Mouse (Mus musculus) CH12.LX (cell line): ENCODE results near the gene Pou3f1.

Experiments
- BHLHE40 ChIP-seq: IDR thresholded peaks from 2 replicates; pipeline ENCODE4 v1.6.1; 2011; ENCODE audit warnings: mild to moderate bottlenecking, low read depth, low read length, improper control_type of control experiment
- CTCF ChIP-seq, 2 experiments: IDR thresholded peaks in 1 of 2; conservative IDR thresholded peaks in 1 of 2; 2 replicates each; pipeline ENCODE4 v1.5.1; 2011 to 2012; ENCODE audit warnings: low read depth in 2 of 2, low read length in 2 of 2, improper control_type of control experiment in 1 of 2, inconsistent platforms in 1 of 2, mild to moderate bottlenecking in 1 of 2, moderate library complexity in 1 of 2
- EP300 ChIP-seq: IDR thresholded peaks from 2 replicates; pipeline ENCODE4 v1.6.1; 2011; ENCODE audit warnings: low read length, improper control_type of control experiment
- MAX ChIP-seq: IDR thresholded peaks from 2 replicates; pipeline ENCODE4 v1.6.1; 2011; ENCODE audit warnings: low read length, improper control_type of control experiment
- MXI1 ChIP-seq: IDR thresholded peaks from 2 replicates; pipeline ENCODE4 v1.6.1; 2011; ENCODE audit warnings: mild to moderate bottlenecking, low read depth, low read length, improper control_type of control experiment
- NELFE ChIP-seq: IDR thresholded peaks from 2 replicates; pipeline ENCODE4 v1.6.1; 2011; ENCODE audit warnings: low read depth, low read length, improper control_type of control experiment
- NRF1 ChIP-seq: IDR thresholded peaks from 2 replicates; pipeline ENCODE4 v1.6.1; 2014; ENCODE audit warnings: low read depth, mild to moderate bottlenecking, inconsistent platforms, low read length, improper control_type of control experiment, moderate library complexity
- POLR2A ChIP-seq: IDR thresholded peaks from 2 replicates; pipeline ENCODE4 v1.6.1; 2011; ENCODE audit warnings: low read depth, mild to moderate bottlenecking, improper control_type of control experiment, low read length
- RAD21 ChIP-seq: IDR thresholded peaks from 2 replicates; pipeline ENCODE4 v1.6.1; 2011; ENCODE audit warnings: low read depth, mild to moderate bottlenecking, low read length, improper control_type of control experiment, moderate library complexity
- RCOR1 ChIP-seq: conservative IDR thresholded peaks from 2 replicates; pipeline ENCODE4 v1.6.1; 2012; ENCODE audit warnings: low read depth, mild to moderate bottlenecking, inconsistent platforms, low read length, improper control_type of control experiment
- TCF12 ChIP-seq: IDR thresholded peaks from 2 replicates; pipeline ENCODE4 v1.6.1; 2014; ENCODE audit warnings: low read depth, mild to moderate bottlenecking, inconsistent platforms, low read length, improper control_type of control experiment
- UBTF ChIP-seq: IDR thresholded peaks from 2 replicates; pipeline ENCODE4 v1.6.1; 2012; ENCODE audit warnings: low read depth, mild to moderate bottlenecking, inconsistent platforms, low read length, improper control_type of control experiment, moderate library complexity
- USF2 ChIP-seq: conservative IDR thresholded peaks from 2 replicates; pipeline ENCODE4 v1.6.1; 2011; ENCODE audit warnings: low read depth, low read length, improper control_type of control experiment
- ZNF384 ChIP-seq: IDR thresholded peaks from 2 replicates; pipeline ENCODE4 v1.6.1; 2012; ENCODE audit warnings: low read depth, low read length, improper control_type of control experiment, inconsistent platforms

DNA sequence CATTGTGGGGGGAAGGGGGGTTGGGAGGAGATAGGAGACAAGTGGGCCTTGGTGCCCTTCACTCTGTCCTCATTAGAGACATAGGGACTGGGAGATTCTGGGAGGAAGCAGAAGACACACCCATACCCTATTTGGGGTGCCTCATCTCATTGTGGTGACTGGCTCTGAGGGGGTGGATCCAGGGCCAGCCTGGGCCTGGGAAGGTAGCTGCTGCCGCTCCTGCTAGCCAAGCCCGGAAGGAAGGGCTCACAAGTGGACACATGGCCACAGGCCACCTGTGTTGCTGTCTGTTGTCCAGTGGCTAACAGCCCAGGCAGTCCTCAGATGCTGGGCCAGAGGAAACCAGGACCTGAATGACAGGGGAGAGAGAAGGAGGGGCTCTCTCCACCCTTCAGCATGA is 46.8 kb downstream of the Pou3f1 start:
- TF ChIP-seq POLR2A (no peak), RAD21 (no peak), CTCF (conservative IDR thresholded peaks at IDR 0.05 in 1 of 2, IDR thresholded peaks at IDR 0.05 in 1 of 2; ENCODE audit: low read depth in 2 of 2, low read length in 2 of 2) (no peak), UBTF (no peak), USF2 (no peak), NRF1 (no peak), BHLHE40 (no peak), TCF12 (no peak), MXI1 (no peak), MAX (no peak), NELFE (no peak), ZNF384 (no peak), RCOR1 (no peak), EP300 (no peak)
